Mouse (Mus musculus): ENCODE data around the gene Sec14l3. TPM values are rescaled to one million over a fixed set of nuclear protein-coding genes. Genes with fewer than 3 reads are reported as not detected.

Gene Sec14l3
- polyA plus RNA-seq, 1 experiment: not detected

GRCm38 (mm10) chr11:4031126-4031941 lies 33.3 kb upstream of the Sec14l3 start, which contains the start of gene Sec14l4:
TSS of gene Sec14l4 (plus strand) at chr11:4031462.
- TF ChIP-seq CTCF (IDR thresholded peaks at IDR 0.05; ENCODE audit: extremely low read depth, insufficient read length, insufficient replicate concordance, low read depth, low read length) (no peak), POLR2A (IDR thresholded peaks at IDR 0.05; ENCODE audit: low read depth, low read length) (no peak)
- Histone ChIP-seq H3K4me1 (ENCODE audit: control insufficient read depth, insufficient read depth, insufficient read length, low read length) (peaks cover 7% of the 10 kb centered on the region), H3K27ac (ENCODE audit: insufficient read depth, low read depth, low read length) (no peak within 1 kb of the TSS), H3K4me3 (ENCODE audit: low read depth, low read length) (no peak within 1 kb of the TSS), H3K27me3 (ENCODE audit: control insufficient read depth, insufficient read depth, low read length) (no peaks in the 10 kb centered on the region), H3K36me3 (ENCODE audit: control insufficient read depth, insufficient read depth, low read length) (no peaks in the 10 kb centered on the region)
- WGBS: 51% methylated on average over 16 of the region's 16 CpGs

GRCm38 (mm10) chr11:4031961-4032360 lies 32.7 kb upstream of the Sec14l3 start:
- no peaks in the 10 kb centered on the region for H3K27me3 ChIP-seq (ENCODE audit: control insufficient read depth, insufficient read depth, low read length)
- no peaks in the 10 kb centered on the region for H3K36me3 ChIP-seq (ENCODE audit: control insufficient read depth, insufficient read depth, low read length)
- H3K4me1 ChIP-seq (ENCODE audit: control insufficient read depth, insufficient read depth, insufficient read length, low read length): peaks cover 7% of the 10 kb centered on the region
- no peak overlapping the region for H3K27ac ChIP-seq (ENCODE audit: insufficient read depth, low read depth, low read length)
- H3K4me3 ChIP-seq (ENCODE audit: low read depth, low read length): no peak overlapping the region
- TF ChIP-seq POLR2A (IDR thresholded peaks at IDR 0.05; ENCODE audit: low read depth, low read length) (no peak), CTCF (IDR thresholded peaks at IDR 0.05; ENCODE audit: extremely low read depth, insufficient read length, insufficient replicate concordance, low read depth, low read length) (no peak)
- 39% methylated on average over 12 of the region's 12 CpGs for WGBS

- 75% methylated on average over 7 of the region's 7 CpGs for WGBS
- H3K27me3 ChIP-seq (ENCODE audit: control insufficient read depth, insufficient read depth, low read length): no peaks in the 10 kb centered on the region
- no peak overlapping the region for H3K27ac ChIP-seq (ENCODE audit: insufficient read depth, low read depth, low read length)
- no peak overlapping the region for H3K4me3 ChIP-seq (ENCODE audit: low read depth, low read length)
- no peaks in the 10 kb centered on the region for H3K36me3 ChIP-seq (ENCODE audit: control insufficient read depth, insufficient read depth, low read length)
- TF ChIP-seq POLR2A (IDR thresholded peaks at IDR 0.05; ENCODE audit: low read depth, low read length): no peak
- TF ChIP-seq CTCF (IDR thresholded peaks at IDR 0.05; ENCODE audit: extremely low read depth, insufficient read length, insufficient replicate concordance, low read depth, low read length): no peak
- peaks cover 7% of the 10 kb centered on the region for H3K4me1 ChIP-seq (ENCODE audit: control insufficient read depth, insufficient read depth, insufficient read length, low read length)
Observed at GRCm38 (mm10) chr11:4033471-4033870, 31.2 kb upstream of the Sec14l3 start.

GRCm38 (mm10) chr11:4034169-4034568 lies 30.5 kb upstream of the Sec14l3 start:
- H3K27ac ChIP-seq (ENCODE audit: insufficient read depth, low read depth, low read length): no peak overlapping the region

GRCm38 (mm10) chr11:4035116-4035892 lies 29.3 kb upstream of the Sec14l3 start:
- no peak for TF ChIP-seq CTCF (IDR thresholded peaks at IDR 0.05; ENCODE audit: extremely low read depth, insufficient read length, insufficient replicate concordance, low read depth, low read length)
- TF ChIP-seq POLR2A (IDR thresholded peaks at IDR 0.05; ENCODE audit: low read depth, low read length): no peak
- no peaks in the 10 kb centered on the region for H3K36me3 ChIP-seq (ENCODE audit: control insufficient read depth, insufficient read depth, low read length)
- peaks cover 7% of the 10 kb centered on the region for H3K4me1 ChIP-seq (ENCODE audit: control insufficient read depth, insufficient read depth, insufficient read length, low read length)
- peak overlapping the region; percentile 37; the same call in 1 of the 2 replicates for H3K27ac ChIP-seq (ENCODE audit: insufficient read depth, low read depth, low read length)
- WGBS: 53% methylated on average over 18 of the region's 18 CpGs
- H3K4me3 ChIP-seq (ENCODE audit: low read depth, low read length): no peak overlapping the region
- H3K27me3 ChIP-seq (ENCODE audit: control insufficient read depth, insufficient read depth, low read length): no peaks in the 10 kb centered on the region

More at GRCm38 (mm10) chr11:4034169-4034568, 30.5 kb upstream of the Sec14l3 start:
- 78% methylated on average over 4 of the region's 4 CpGs for WGBS
- H3K4me1 ChIP-seq (ENCODE audit: control insufficient read depth, insufficient read depth, insufficient read length, low read length): peaks cover 7% of the 10 kb centered on the region
- no peaks in the 10 kb centered on the region for H3K27me3 ChIP-seq (ENCODE audit: control insufficient read depth, insufficient read depth, low read length)
- TF ChIP-seq CTCF (IDR thresholded peaks at IDR 0.05; ENCODE audit: extremely low read depth, insufficient read length, insufficient replicate concordance, low read depth, low read length): no peak
- no peak for TF ChIP-seq POLR2A (IDR thresholded peaks at IDR 0.05; ENCODE audit: low read depth, low read length)
- no peaks in the 10 kb centered on the region for H3K36me3 ChIP-seq (ENCODE audit: control insufficient read depth, insufficient read depth, low read length)
- H3K4me3 ChIP-seq (ENCODE audit: low read depth, low read length): no peak overlapping the region

GRCm38 (mm10) chr11:4035916-4036315 lies 28.7 kb upstream of the Sec14l3 start:
- Histone ChIP-seq H3K4me3 (ENCODE audit: low read depth, low read length) (no peak overlapping the region), H3K36me3 (ENCODE audit: control insufficient read depth, insufficient read depth, low read length) (no peaks in the 10 kb centered on the region), H3K4me1 (ENCODE audit: control insufficient read depth, insufficient read depth, insufficient read length, low read length) (peaks cover 7% of the 10 kb centered on the region), H3K27me3 (ENCODE audit: control insufficient read depth, insufficient read depth, low read length) (no peaks in the 10 kb centered on the region), H3K27ac (ENCODE audit: insufficient read depth, low read depth, low read length) (peak overlapping the region; percentile 37; the same call in 1 of the 2 replicates)
- no peak for TF ChIP-seq POLR2A (IDR thresholded peaks at IDR 0.05; ENCODE audit: low read depth, low read length)
- no peak for TF ChIP-seq CTCF (IDR thresholded peaks at IDR 0.05; ENCODE audit: extremely low read depth, insufficient read length, insufficient replicate concordance, low read depth, low read length)
- 70% methylated on average over 6 of the region's 6 CpGs for WGBS

Data from small intestine, adult 2 months (tissue).